Mouse (Mus musculus): ENCODE data around the gene Ksr2.

DNA sequence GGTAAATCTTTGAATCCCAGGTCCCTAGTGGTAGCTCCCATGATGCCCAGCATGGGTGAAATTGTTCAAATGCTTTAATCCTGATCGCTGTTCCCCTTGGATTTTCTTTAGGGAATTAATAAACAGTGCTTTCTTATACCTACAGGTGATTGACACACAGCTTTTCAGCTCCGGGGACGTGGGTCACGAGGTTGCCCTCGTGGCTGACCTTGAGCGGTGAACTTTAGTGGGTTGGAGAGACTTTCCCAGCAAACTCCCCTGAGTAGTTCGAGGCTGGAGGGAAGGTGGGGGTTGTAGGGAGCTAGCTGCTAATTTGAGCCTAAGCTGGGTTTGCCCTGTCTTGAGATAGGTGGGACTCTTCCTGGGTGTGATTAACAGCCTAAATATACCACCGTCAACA lies 41.7 kb downstream of the Ksr2 start:
- TF ChIP-seq CTCF (IDR thresholded peaks at IDR 0.05; ENCODE audit: extremely low read depth, insufficient read depth, low read length) (no peak), POLR2A (IDR thresholded peaks at IDR 0.05; ENCODE audit: extremely low read depth, insufficient read depth, low read length) (no peak)
